Mouse (Mus musculus): ENCODE measurements around the gene Smug1. TPM values are rescaled to one million over a fixed set of nuclear protein-coding genes. Genes with fewer than 3 reads are reported as not detected.

Smug1 gene
- polyA plus RNA-seq, 1 experiment, result 18.5 TPM

Other genes starting within 250 kb of the Smug1 start
- gene Hoxc13, start 246.0 kb downstream of the Smug1 start, polyA plus RNA-seq (2012; rRNA removed), result 0.12 TPM in 2 replicates
- gene Hoxc12, start 230.3 kb downstream of the Smug1 start, polyA plus RNA-seq (2012; rRNA removed), result not detected in 2 replicates
- 3.9 and 4.0 TPM in 2 replicates for gene Hoxc11, start 212.7 kb downstream of the Smug1 start, polyA plus RNA-seq (2012; rRNA removed)
- gene Hoxc10, start 200.3 kb downstream of the Smug1 start, polyA plus RNA-seq (2012; rRNA removed), result 2.2 and 2.6 TPM in 2 replicates
- 0.60 and 1.4 TPM in 2 replicates for gene Hoxc5, start 199.6 kb downstream of the Smug1 start, polyA plus RNA-seq (2012; rRNA removed)
- gene Hoxc9, start 190.7 kb downstream of the Smug1 start, polyA plus RNA-seq (2012; rRNA removed), result 0.36 and 0.46 TPM in 2 replicates
- 0.39 and 0.47 TPM in 2 replicates for gene Hoxc8, start 176.5 kb downstream of the Smug1 start, polyA plus RNA-seq (2012; rRNA removed)
- gene Hoxc6, start 168.8 kb downstream of the Smug1 start, polyA plus RNA-seq (2012; rRNA removed), result 2.1 and 2.5 TPM in 2 replicates
- gene Hoxc4, start 148.2 kb downstream of the Smug1 start, polyA plus RNA-seq (2012; rRNA removed), result 0.76 and 0.80 TPM in 2 replicates
- 23.9 and 24.4 TPM in 2 replicates for gene Cbx5, start 72.7 kb upstream of the Smug1 start, polyA plus RNA-seq (2012; rRNA removed)
- gene Hnrnpa1, start 73.3 kb upstream of the Smug1 start, polyA plus RNA-seq (2012; rRNA removed), result 323 and 341 TPM in 2 replicates
- 0.28 and 0.34 TPM in 2 replicates for gene Nfe2, start 91.3 kb upstream of the Smug1 start, polyA plus RNA-seq (2012; rRNA removed)
- gene Copz1, start 105.6 kb upstream of the Smug1 start, polyA plus RNA-seq (2012; rRNA removed), result 125 and 135 TPM in 2 replicates
- not detected in 2 replicates for gene Gpr84, start 143.5 kb upstream of the Smug1 start, polyA plus RNA-seq (2012; rRNA removed)
- 9.9 and 15.6 TPM in 2 replicates for gene Zfp385a, start 173.0 kb upstream of the Smug1 start, polyA plus RNA-seq (2012; rRNA removed)
- gene Itga5, start 199.7 kb upstream of the Smug1 start, polyA plus RNA-seq (2012; rRNA removed), result 138 and 146 TPM in 2 replicates